Mouse (Mus musculus): ENCODE measurements around the gene Olfr585.

Gene Olfr585

GRCm38 (mm10) chr7:103097420-103097819 lies at the start of gene Olfr585:
Olfr585 (plus strand) TSS chr7:103097720.
- DNase-seq (ENCODE audit: low read depth, low spot score) = no peak

- DNase-seq (ENCODE audit: low read depth, low spot score) = no peak
Measured at GRCm38 (mm10) chr7:103051000-103051399, 46.5 kb upstream of the Olfr585 start, which contains the start of gene Olfr583. Olfr583 (plus strand) TSS chr7:103051300.

GRCm38 (mm10) chr7:103081585-103081984 lies 15.9 kb upstream of the Olfr585 start, which contains the start of gene Olfr584:
Olfr584 (plus strand) TSS chr7:103081885.
- DNase-seq (ENCODE audit: low read depth, low spot score) = no peak

GRCm38 (mm10) chr7:103119406-103119805 lies 21.9 kb downstream of the Olfr585 start:
- peak; percentile 8 for DNase-seq (ENCODE audit: low read depth, low spot score)

- DNase-seq (ENCODE audit: low read depth, low spot score) = no peak
Measured at GRCm38 (mm10) chr7:103125538-103125937, 28.0 kb downstream of the Olfr585 start, which contains the start of gene Olfr586. Olfr586 (minus strand) TSS chr7:103125638.

GRCm38 (mm10) chr7:103140579-103140978 lies 43.1 kb downstream of the Olfr585 start, which contains the start of gene Olfr588-ps1:
Olfr588-ps1 (plus strand) TSS chr7:103140879.
- DNase-seq (ENCODE audit: low read depth, low spot score) = no peak
